Mouse (Mus musculus) cerebellum, adult 2 months (tissue): ENCODE measurements around the gene Mc3r.

Experiments used
- CTCF ChIP-seq: fragments of 200-500 bp; IDR thresholded peaks from 2 replicates; pipeline ENCODE4 v1.5.1; 2011; ENCODE audit warnings: low read depth, mild to moderate bottlenecking, control low read depth, low read length, moderate library complexity, borderline replicate concordance; ENCODE audit not compliant: insufficient read depth
- POLR2A ChIP-seq: fragments of 200-500 bp; IDR thresholded peaks from 2 replicates; pipeline ENCODE4 v1.6.1; 2011; ENCODE audit warnings: low read length, control low read depth, borderline replicate concordance; ENCODE audit not compliant: insufficient read depth

GRCm38 (mm10) chr2:172256418-172256817 is 8.1 kb downstream of the Mc3r start:
- no peak for TF ChIP-seq POLR2A
- no peak for TF ChIP-seq CTCF
